ENCODE assay signal across 1 mouse cellular context in genomic region chr5:137103969-137104368, GRCm38 (mm10).
TF ChIP-seq lines count a peak whose summit lies in the region.

No protein-coding gene starts in this region.

TF ChIP-seq in myocyte, 11 proteins besides CTCF, POLR2A, EP300 and RAD21 (continued from another document):
- no peak for TF ChIP-seq MYOG (IDR thresholded peaks at IDR 0.05; ENCODE audit: control insufficient read depth in 1 of 3, insufficient read depth in 1 of 3, insufficient read length in 2 of 3, low read depth in 2 of 3)
- TF ChIP-seq SRF (IDR thresholded peaks at IDR 0.05; ENCODE audit: control insufficient read depth, insufficient read length, low read depth) = no peak
- no peak for TF ChIP-seq CEBPB (IDR thresholded peaks at IDR 0.05; ENCODE audit: insufficient read depth, poor library complexity, severe bottlenecking)
TF ChIP-seq in myocyte: peak in this region for 0.
